Mouse (Mus musculus) limb, embryonic 14.5 days (tissue): Measurements from ENCODE around the gene Gm5901. TPM values are rescaled to one million over a fixed set of nuclear protein-coding genes. Genes with fewer than 3 reads are reported as not detected.

Source experiments
- ATAC-seq: fragments of 200-750 bp; cut with Nextera tagmentation; 2 replicates; pipeline ENCODE4 v1.8.0; 2017; ENCODE audit warnings: low read depth, moderate number of reproducible peaks, moderate TSS enrichment; ENCODE audit not compliant: low FRiP score
- DNase-seq: peaks from one replicate; pipeline ENCODE4 v3.0.0-alpha.2; 2015; ENCODE audit warnings: low spot score
- H3K27ac ChIP-seq: fragments of 300-500 bp; sonication (generic); replicated peaks from 2 replicates; pipeline ENCODE4 v1.5.1; 2014; ENCODE audit warnings: low read depth, mild to moderate bottlenecking, low read length, moderate library complexity, mixed read lengths
- H3K27me3 ChIP-seq: fragments of 300-500 bp; sonication (generic); 2 replicates; pipeline ENCODE4 v1.6.1; 2014; ENCODE audit warnings: low read length, mixed read lengths; ENCODE audit not compliant: control insufficient read depth, insufficient read depth
- H3K36me3 ChIP-seq: fragments of 300-500 bp; sonication (generic); 2 replicates; pipeline ENCODE4 v1.6.1; 2014; ENCODE audit warnings: mild to moderate bottlenecking, low read length, moderate library complexity, mixed read lengths; ENCODE audit not compliant: control insufficient read depth, insufficient read depth
- H3K4me1 ChIP-seq: fragments of 300-500 bp; sonication (generic); 2 replicates; pipeline ENCODE4 v1.6.1; 2014; ENCODE audit warnings: antibody characterized with exemption, low read length, mixed read lengths; ENCODE audit not compliant: control insufficient read depth, insufficient read depth
- H3K4me2 ChIP-seq: fragments of 300-500 bp; sonication (generic); replicated peaks from 2 replicates; pipeline ENCODE4 v1.6.1; 2014; ENCODE audit warnings: low read depth, mild to moderate bottlenecking, low read length, moderate library complexity; ENCODE audit not compliant: severe bottlenecking
- H3K4me3 ChIP-seq: fragments of 300-500 bp; sonication (generic); replicated peaks from 2 replicates; pipeline ENCODE4 v1.5.1; 2014; ENCODE audit warnings: low read length
- H3K9ac ChIP-seq: fragments of 300-500 bp; sonication (generic); 2 replicates; pipeline ENCODE4 v1.6.1; 2014; ENCODE audit warnings: mild to moderate bottlenecking, low read depth, low read length, moderate library complexity; ENCODE audit not compliant: severe bottlenecking
- H3K9me3 ChIP-seq: fragments of 300-500 bp; sonication (generic); 2 replicates; pipeline ENCODE4 v1.6.1; 2016; ENCODE audit warnings: low read length; ENCODE audit not compliant: control insufficient read depth
- POLR2A ChIP-seq: fragments of 200-500 bp; IDR thresholded peaks from 2 replicates; pipeline ENCODE4 v1.8.0; 2012; ENCODE audit warnings: inconsistent platforms, mild to moderate bottlenecking, moderate library complexity, borderline replicate concordance; ENCODE audit not compliant: insufficient read depth, insufficient read length; ENCODE audit errors: extremely low read depth
- WGBS: fragments of 180-500 bp; shearing (Covaris S2); extraction: QIAGEN DNeasy Blood & Tissue Kit; methylation state at CpG from one replicate; pipeline ENCODE4 v1.1.7; 2014; 5-methylcytosine and 5-hydroxymethylcytosine counted together
- polyA plus RNA-seq, 2 experiments: library from polyadenylated mRNA; depleted of rRNA in 1 of 2; stranded (reverse) in 1 of 2; unstranded in 1 of 2; fragments of >200 nt; fragmentation: Nextera tagmentation in 1 of 2; extraction: Ambion mirVana in 1 of 2; gene quantifications; 2 replicates each; pipeline versions ENCODE4 v1.2.1 to v1.2.3; 2012 to 2014

Gene Gm5901
- polyA plus RNA-seq, 2 experiments, result not detected

DNA sequence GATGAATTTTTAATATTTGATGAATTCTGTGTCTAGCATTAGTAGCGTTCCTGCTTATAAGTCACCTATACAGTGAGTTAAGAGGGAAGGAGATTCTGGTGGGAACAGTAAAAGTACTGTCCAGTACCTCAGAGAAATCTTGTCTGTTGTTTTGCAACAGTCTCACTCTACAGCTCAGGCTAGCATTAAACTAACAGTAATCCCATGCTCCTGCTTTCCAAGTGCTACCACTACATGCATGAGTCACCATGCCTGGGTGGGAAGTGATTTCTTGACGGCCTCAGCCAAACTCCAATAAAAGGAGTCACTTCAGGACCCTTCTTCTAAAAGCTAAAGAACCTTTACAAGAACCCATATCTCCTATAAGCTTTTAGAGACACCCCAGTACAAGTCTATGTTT, 13.1 kb upstream of the Gm5901 start:
- no peak for ATAC-seq
- Histone ChIP-seq H3K4me2 (no peak overlapping the region), H3K4me3 (no peak overlapping the region), H3K27ac (no peak overlapping the region), H3K9ac (no peak overlapping the region), H3K36me3 (no peaks in the 10 kb centered on the region), H3K9me3 (no peaks in the 10 kb centered on the region), H3K4me1 (no peaks in the 10 kb centered on the region), H3K27me3 (no peaks in the 10 kb centered on the region)
- 83% methylated on average over 2 of the region's 2 CpGs for WGBS
- DNase-seq, result no peak
- no peak for TF ChIP-seq POLR2A

DNA sequence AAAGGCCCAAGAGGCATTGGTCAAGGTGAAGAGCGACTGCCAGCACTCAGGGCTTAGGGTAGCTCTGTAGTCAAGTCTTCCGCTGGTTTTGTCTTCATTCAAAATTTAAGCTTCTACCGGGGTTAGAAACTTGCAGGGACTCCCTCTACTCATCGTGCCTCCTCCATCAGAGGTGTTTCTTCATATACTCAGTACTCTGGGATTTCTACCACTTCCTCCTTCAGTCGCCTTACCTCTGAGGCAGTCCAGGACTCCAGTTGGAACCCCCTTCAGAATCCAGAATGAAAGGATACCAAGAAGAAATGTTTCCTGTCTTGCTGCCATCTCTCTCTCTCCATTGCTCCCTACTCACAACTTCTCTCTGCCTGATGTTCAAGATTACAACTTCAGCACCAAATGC, 7.6 kb upstream of the Gm5901 start:
- TF ChIP-seq POLR2A, result no peak
- Histone ChIP-seq H3K9ac (no peak overlapping the region), H3K36me3 (no peaks in the 10 kb centered on the region), H3K9me3 (no peaks in the 10 kb centered on the region), H3K4me3 (no peak overlapping the region), H3K4me1 (no peaks in the 10 kb centered on the region), H3K27me3 (no peaks in the 10 kb centered on the region), H3K4me2 (no peak overlapping the region), H3K27ac (no peak overlapping the region)
- 82% methylated on average over 5 of the region's 5 CpGs for WGBS
- no peak for DNase-seq
- ATAC-seq, result no peak

DNA sequence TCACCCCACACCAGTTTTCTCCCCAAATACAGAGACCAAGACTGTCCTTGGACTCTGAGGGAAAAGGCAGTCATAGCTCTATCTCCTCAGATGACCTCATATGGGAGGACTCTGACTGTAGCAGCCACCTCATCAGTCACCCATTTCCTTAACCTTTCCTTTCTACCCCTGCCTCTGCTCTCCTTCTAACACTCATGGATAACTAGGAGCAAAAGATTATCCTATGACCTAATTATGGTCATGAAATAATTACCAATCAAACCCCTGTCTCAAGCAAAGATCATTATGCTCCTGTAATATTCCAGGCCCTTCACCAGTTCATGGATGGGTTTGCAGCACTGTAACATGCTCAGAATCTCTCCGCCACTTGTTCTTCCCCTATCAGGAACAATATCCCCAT, 6.9 kb upstream of the Gm5901 start, which contains the start of gene Olfr692:
TSS of gene Olfr692 (plus strand) at position 301 of the 400 bp plus-strand sequence.
- H3K36me3 ChIP-seq, result peaks cover 3% of the 10 kb centered on the region; the same call in 1 of the 2 replicates
- H3K27ac ChIP-seq, result no peak within 1 kb of the TSS
- no peaks in the 10 kb centered on the region for H3K9me3 ChIP-seq
- no peaks in the 10 kb centered on the region for H3K27me3 ChIP-seq
- no peak for DNase-seq
- no peak for TF ChIP-seq POLR2A
- H3K4me2 ChIP-seq, result no peak within 1 kb of the TSS
- WGBS, result 97% methylated on average over 1 of the region's 1 CpGs
- H3K9ac ChIP-seq, result no peak within 1 kb of the TSS
- no peak for ATAC-seq
- H3K4me1 ChIP-seq, result no peaks in the 10 kb centered on the region
- no peak within 1 kb of the TSS for H3K4me3 ChIP-seq

GRCm38 (mm10) chr7:105368521-105368920, 6.3 kb upstream of the Gm5901 start:
- H3K27ac ChIP-seq, result no peak overlapping the region
- no peak for DNase-seq
- no peaks in the 10 kb centered on the region for H3K27me3 ChIP-seq
- H3K4me1 ChIP-seq, result no peaks in the 10 kb centered on the region
- 96% methylated on average over 4 of the region's 4 CpGs for WGBS
- no peak for TF ChIP-seq POLR2A
- peaks cover 5% of the 10 kb centered on the region for H3K36me3 ChIP-seq
- H3K4me2 ChIP-seq, result no peak overlapping the region
- no peaks in the 10 kb centered on the region for H3K9me3 ChIP-seq
- H3K9ac ChIP-seq, result no peak overlapping the region
- no peak for ATAC-seq
- no peak overlapping the region for H3K4me3 ChIP-seq

DNA sequence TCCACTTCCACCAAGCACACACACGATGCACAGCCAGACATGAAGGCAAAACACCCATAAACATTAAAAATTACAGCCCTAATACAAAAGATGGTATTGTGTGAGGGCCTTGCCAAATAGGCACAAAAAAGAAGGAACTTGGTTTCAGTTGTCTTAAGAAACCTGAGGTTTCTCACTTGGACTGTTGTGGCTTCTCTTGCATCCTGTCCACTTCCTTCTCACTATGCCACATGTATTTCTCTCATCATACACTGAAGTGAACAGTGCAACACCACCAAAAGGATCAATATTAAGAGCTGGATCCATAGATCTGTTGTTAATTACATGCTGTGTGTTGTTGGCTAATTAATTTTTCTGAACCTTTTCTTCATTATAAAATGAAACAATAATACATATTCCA, 1.9 kb upstream of the Gm5901 start:
- Histone ChIP-seq H3K4me2 (no peak overlapping the region), H3K9ac (no peak overlapping the region), H3K9me3 (no peaks in the 10 kb centered on the region), H3K27me3 (no peaks in the 10 kb centered on the region), H3K4me1 (no peaks in the 10 kb centered on the region), H3K27ac (no peak overlapping the region), H3K4me3 (no peak overlapping the region), H3K36me3 (peaks cover 30% of the 10 kb centered on the region)
- TF ChIP-seq POLR2A, result no peak
- no peak for DNase-seq
- 86% methylated on average over 1 of the region's 1 CpGs for WGBS
- ATAC-seq, result no peak

- TF ChIP-seq POLR2A, result no peak
- ATAC-seq (no peak), DNase-seq (no peak)
- no peak overlapping the region for H3K27ac ChIP-seq
- H3K9ac ChIP-seq, result no peak overlapping the region
- whole genome bisulfite sequencing, result 90% methylated on average over 4 of the region's 4 CpGs
- H3K36me3 ChIP-seq, result peaks cover 36% of the 10 kb centered on the region
- no peaks in the 10 kb centered on the region for H3K4me1 ChIP-seq
- H3K4me2 ChIP-seq, result no peak overlapping the region
- no peak overlapping the region for H3K4me3 ChIP-seq
- no peaks in the 10 kb centered on the region for H3K27me3 ChIP-seq
- H3K9me3 ChIP-seq, result no peaks in the 10 kb centered on the region
Observed at GRCm38 (mm10) chr7:105373509-105373908, 1.3 kb upstream of the Gm5901 start.
